ENCODE assay signal across 10 mouse cellular contexts in genomic region chrX:68839548-68840444, GRCm38 (mm10). TPM values are rescaled to one million over a fixed set of nuclear protein-coding genes. Genes with fewer than 3 reads are reported as not detected.
DNase-seq lines count a peak whose midpoint lies in the region; ATAC-seq and TF ChIP-seq lines count a peak whose summit lies in the region.
"Had no signal": no experiment of that assay in that cellular context is flagged by ENCODE, and none has a peak within 500 bp of the region (broad histone marks: within the 10 kb centered on the region; RNA-seq: fewer than 3 reads in every experiment).

No protein-coding gene starts in this region.

- TF ChIP-seq EP300 in liver, embryonic 14.5 days (IDR thresholded peaks at IDR 0.05; ENCODE audit: low read depth), result no peak

- 14% methylated on average over 5 of the region's 5 CpGs for WGBS in liver, embryonic 14.5 days (ENCODE audit: insufficient replicate concordance)
- WGBS in liver, embryonic 12.5 days (ENCODE audit: insufficient replicate concordance), result 20% methylated on average over 5 of the region's 5 CpGs
- 29% methylated on average over 5 of the region's 5 CpGs for whole genome bisulfite sequencing in forebrain, postnatal 0 days

- TF ChIP-seq CTCF in liver, embryonic 14.5 days (IDR thresholded peaks at IDR 0.05; ENCODE audit: low read depth), result peak; percentile 14; the same call in 1 of the 2 replicates
- TF ChIP-seq CTCF in brain, embryonic 14.5 days (IDR thresholded peaks at IDR 0.05; ENCODE audit: borderline replicate concordance, extremely low read depth, insufficient read depth, insufficient read length), result no peak
- TF ChIP-seq CTCF in forebrain, postnatal 0 days (IDR thresholded peaks at IDR 0.05; ENCODE audit: low read depth), result peak; percentile 70

- no peaks in the 10 kb centered on the region for H3K36me3 ChIP-seq in liver, embryonic 14.5 days (replicated peaks; ENCODE audit: control insufficient read depth, insufficient read depth, low read depth)
- no peaks in the 10 kb centered on the region for H3K36me3 ChIP-seq in liver, embryonic 12.5 days
- no peaks in the 10 kb centered on the region for H3K36me3 ChIP-seq in forebrain, postnatal 0 days (ENCODE audit: insufficient read depth)
- H3K36me3 ChIP-seq: hindbrain, embryonic 15.5 days had no signal

- H3K4me3 ChIP-seq in liver, embryonic 14.5 days (ENCODE audit: insufficient read depth in 1 of 2, low read depth in 2 of 2, low read length in 2 of 2), result no peak overlapping the region
- no peak overlapping the region for H3K4me3 ChIP-seq in liver, embryonic 12.5 days
- H3K4me3 ChIP-seq in forebrain, postnatal 0 days (ENCODE audit: low read depth, low read length), result no peak overlapping the region
- H3K4me3 ChIP-seq: hindbrain, embryonic 15.5 days; megakaryocyte, embryonic 14.5 days had no signal

- no peaks in the 10 kb centered on the region for H3K4me1 ChIP-seq in liver, embryonic 14.5 days (replicated peaks; ENCODE audit: control insufficient read depth in 2 of 2, insufficient read depth in 2 of 2, low read length in 1 of 2)
- no peaks in the 10 kb centered on the region for H3K4me1 ChIP-seq in liver, embryonic 12.5 days
- no peaks in the 10 kb centered on the region for H3K4me1 ChIP-seq in forebrain, postnatal 0 days (ENCODE audit: insufficient read depth)
- H3K4me1 ChIP-seq: hindbrain, embryonic 15.5 days; megakaryocyte, embryonic 14.5 days had no signal

- H3K9me3 ChIP-seq in liver, embryonic 14.5 days (ENCODE audit: control insufficient read depth, low read length), result no peaks in the 10 kb centered on the region
- H3K9me3 ChIP-seq in liver, embryonic 12.5 days (replicated peaks), result no peaks in the 10 kb centered on the region
- no peaks in the 10 kb centered on the region for H3K9me3 ChIP-seq in forebrain, postnatal 0 days (ENCODE audit: low read length)
- H3K9me3 ChIP-seq: hindbrain, embryonic 15.5 days; megakaryocyte, embryonic 14.5 days had no signal

- no peak for TF ChIP-seq POLR2A in brain, embryonic 14.5 days (IDR thresholded peaks at IDR 0.05; ENCODE audit: borderline replicate concordance, extremely low read depth, insufficient read depth, insufficient read length, poor library complexity, severe bottlenecking)

- no peak overlapping the region for H3K4me2 ChIP-seq in liver, embryonic 14.5 days (ENCODE audit: low read depth)
- no peak overlapping the region for H3K4me2 ChIP-seq in liver, embryonic 12.5 days
- no peak overlapping the region for H3K4me2 ChIP-seq in forebrain, postnatal 0 days (ENCODE audit: low read depth)
- H3K4me2 ChIP-seq: hindbrain, embryonic 15.5 days had no signal

- no peak overlapping the region for H3K27ac ChIP-seq in liver, embryonic 14.5 days
- no peak overlapping the region for H3K27ac ChIP-seq in liver, embryonic 12.5 days
- no peak overlapping the region for H3K27ac ChIP-seq in forebrain, postnatal 0 days (ENCODE audit: low read depth, low read length)
- H3K27ac ChIP-seq: hindbrain, embryonic 15.5 days had no signal

- no peak for DNase-seq in liver, embryonic 14.5 days (ENCODE audit: low read depth in 3 of 3, low spot score in 3 of 3)
- DNase-seq in brain, embryonic 14.5 days (ENCODE audit: low read depth), result peak; percentile 75
- peak; percentile 69 for DNase-seq in forebrain, postnatal 0 days
- peak; percentile 13 for DNase-seq in retina, adult 2 months (ENCODE audit: low read depth, low spot score)
- no peak for DNase-seq in kidney, adult 11 months
- no peak for DNase-seq in spleen, postnatal 10 days (ENCODE audit: low spot score in 2 of 2)

- H3K9ac ChIP-seq in liver, embryonic 14.5 days (replicated peaks), result no peak overlapping the region
- no peak overlapping the region for H3K9ac ChIP-seq in liver, embryonic 12.5 days
- no peak overlapping the region for H3K9ac ChIP-seq in forebrain, postnatal 0 days
- H3K9ac ChIP-seq: hindbrain, embryonic 15.5 days had no signal

- H3K27me3 ChIP-seq in liver, embryonic 14.5 days (ENCODE audit: control insufficient read depth, insufficient read depth, low read length), result no peaks in the 10 kb centered on the region
- H3K27me3 ChIP-seq in liver, embryonic 12.5 days (replicated peaks), result no peaks in the 10 kb centered on the region
- no peaks in the 10 kb centered on the region for H3K27me3 ChIP-seq in forebrain, postnatal 0 days (ENCODE audit: insufficient read depth, low read length)
- H3K27me3 ChIP-seq: hindbrain, embryonic 15.5 days had no signal

- ATAC-seq in liver, embryonic 14.5 days (ENCODE audit: insufficient read depth), result no peak
- no peak for ATAC-seq in liver, embryonic 12.5 days
- peak; percentile 53 for ATAC-seq in forebrain, postnatal 0 days

RNA-seq across cellular contexts. Expression of gene Gm14698, which starts 18.9 kb away (rescaled TPM):
- 0.15 TPM in 1 of 2 replicates, not detected in the other for polyA plus RNA-seq in liver, embryonic 14.5 days (2012; rRNA removed)
- 0.53 and 1.3 TPM in 2 replicates for polyA plus RNA-seq in liver, embryonic 14.5 days (2014; fragmentation: Nextera tagmentation; extraction: Ambion mirVana)
- polyA plus RNA-seq in liver, embryonic 12.5 days (2016; fragmentation: Nextera tagmentation; extraction: Ambion mirVana), result 1.4 and 2.6 TPM in 2 replicates
- 0.58 and 0.71 TPM in 2 replicates for polyA plus RNA-seq in brain, embryonic 14.5 days (2012; rRNA removed)
- total RNA-seq in forebrain, postnatal 0 days (2014; rRNA removed), result 2.5 and 3.7 TPM in 2 replicates
- 2.2 and 3.5 TPM in 2 replicates for polyA plus RNA-seq in forebrain, postnatal 0 days (2015; fragmentation: Nextera tagmentation; extraction: Ambion mirVana)

RNA-seq across cellular contexts. Expression of gene Gm6812, which starts 53.1 kb away (rescaled TPM):
- not detected in 2 replicates for polyA plus RNA-seq in liver, embryonic 14.5 days (2012; rRNA removed)
- not detected in 2 replicates for polyA plus RNA-seq in liver, embryonic 14.5 days (2014; fragmentation: Nextera tagmentation; extraction: Ambion mirVana)
- polyA plus RNA-seq in liver, embryonic 12.5 days (2016; fragmentation: Nextera tagmentation; extraction: Ambion mirVana), result not detected in 2 replicates
- not detected in 2 replicates for polyA plus RNA-seq in brain, embryonic 14.5 days (2012; rRNA removed)
- not detected in 2 replicates for total RNA-seq in forebrain, postnatal 0 days (2014; rRNA removed)
- not detected in 2 replicates for polyA plus RNA-seq in forebrain, postnatal 0 days (2015; fragmentation: Nextera tagmentation; extraction: Ambion mirVana)
- polyA plus RNA-seq: cerebellum, adult 2 months; hindbrain, embryonic 15.5 days had no signal

Comparison
In these comparisons a context has a peak if more than half of its experiments do, and no peak if none do; other contexts are left out.
1. DNase-seq: peak in brain, embryonic 14.5 days (single experiment), forebrain, postnatal 0 days (single experiment) and retina, adult 2 months (single experiment); none in liver, embryonic 14.5 days (0 of 3), kidney, adult 11 months (single experiment) and spleen, postnatal 10 days (0 of 2).